Mouse (Mus musculus) ES-E14 (cell line): Measurements from ENCODE around the gene Lrrc52. TPM values are rescaled to one million over a fixed set of nuclear protein-coding genes. Genes with fewer than 3 reads are reported as not detected.

Experiments
- DNase-seq: peaks from one replicate; pipeline ENCODE4 v3.0.0-alpha.2; 2013; ENCODE audit warnings: low read depth, low spot score
- H3K27ac ChIP-seq: 2 replicates; pipeline ENCODE4 v1.5.1; 2012; ENCODE audit warnings: low read depth, mild to moderate bottlenecking, low read length, moderate library complexity, mixed read lengths; ENCODE audit not compliant: poor library complexity, insufficient read depth, severe bottlenecking
- H3K36me3 ChIP-seq: 2 replicates; pipeline ENCODE4 v1.6.1; 2012; ENCODE audit warnings: mild to moderate bottlenecking, low read length, moderate library complexity, mixed read lengths; ENCODE audit not compliant: control insufficient read depth, poor library complexity, insufficient read depth, severe bottlenecking
- H3K4me1 ChIP-seq, 2 experiments: fragments of 150-350 bp in 1 of 2; sonication (generic) in 1 of 2; 2 replicates each; pipeline ENCODE4 v1.6.1; 2012; ENCODE audit warnings: low read length in 2 of 2, mild to moderate bottlenecking in 1 of 2, mixed read lengths in 1 of 2; ENCODE audit not compliant: control insufficient read depth in 2 of 2, insufficient read depth in 2 of 2, poor library complexity in 1 of 2
- H3K4me3 ChIP-seq, 2 experiments: fragments of 150-350 bp in 1 of 2; sonication (generic) in 1 of 2; 2 replicates each; pipeline ENCODE4 v1.5.1; 2012; ENCODE audit warnings: low read length in 2 of 2, low read depth in 1 of 2, mild to moderate bottlenecking in 1 of 2, mixed read lengths in 1 of 2; ENCODE audit not compliant: insufficient read depth in 1 of 2, poor library complexity in 1 of 2, severe bottlenecking in 1 of 2
- H3K9ac ChIP-seq: 2 replicates; pipeline ENCODE4 v1.6.1; 2012; ENCODE audit warnings: low read depth, mild to moderate bottlenecking, low read length, mixed read lengths; ENCODE audit not compliant: poor library complexity, insufficient read depth, severe bottlenecking
- H3K9me3 ChIP-seq: fragments of 150-350 bp; sonication (generic); 2 replicates; pipeline ENCODE4 v1.6.1; 2012; ENCODE audit warnings: low read depth, mild to moderate bottlenecking, low read length; ENCODE audit not compliant: control insufficient read depth, insufficient read depth
- CHD2 ChIP-seq: IDR thresholded peaks from 2 replicates; pipeline ENCODE4 v1.6.1; 2014; ENCODE audit warnings: mild to moderate bottlenecking, low read depth, low read length, inconsistent platforms
- HCFC1 ChIP-seq: IDR thresholded peaks from 2 replicates; pipeline ENCODE4 v1.6.1; 2012; ENCODE audit warnings: low read length, inconsistent platforms, borderline replicate concordance; ENCODE audit not compliant: insufficient read depth
- MAFK ChIP-seq: IDR thresholded peaks from 2 replicates; pipeline ENCODE4 v1.6.1; 2014; ENCODE audit warnings: mild to moderate bottlenecking, low read depth, low read length, inconsistent platforms; ENCODE audit not compliant: insufficient read depth
- ZC3H11A ChIP-seq: IDR thresholded peaks from 2 replicates; pipeline ENCODE4 v1.6.1; 2012; ENCODE audit warnings: low read depth, mild to moderate bottlenecking, inconsistent platforms, low read length, borderline replicate concordance
- ZNF384 ChIP-seq: IDR thresholded peaks from 2 replicates; pipeline ENCODE4 v1.6.1; 2012; ENCODE audit warnings: low read depth, low read length, inconsistent platforms
- in situ Hi-C, 2 experiments: fragments of 600-800 bp; cut with MboI; formaldehyde crosslinking; loops; one replicate each; pipeline ENCODE4 v1.15.1; 2025; ENCODE audit warnings: low sequenced_read_pairs in 2 of 2, inconsistent platforms in 1 of 2; ENCODE audit not compliant: unreplicated experiment in 2 of 2
- total RNA-seq: library from RNA; depleted of rRNA; stranded (reverse); fragments of 300-350 nt; gene quantifications from 2 replicates; pipeline ENCODE4 v1.2.3, GENCODE M21; 2012; rRNA removed

Gene Lrrc52
- total RNA-seq, 1 experiment, result not detected

DNA sequence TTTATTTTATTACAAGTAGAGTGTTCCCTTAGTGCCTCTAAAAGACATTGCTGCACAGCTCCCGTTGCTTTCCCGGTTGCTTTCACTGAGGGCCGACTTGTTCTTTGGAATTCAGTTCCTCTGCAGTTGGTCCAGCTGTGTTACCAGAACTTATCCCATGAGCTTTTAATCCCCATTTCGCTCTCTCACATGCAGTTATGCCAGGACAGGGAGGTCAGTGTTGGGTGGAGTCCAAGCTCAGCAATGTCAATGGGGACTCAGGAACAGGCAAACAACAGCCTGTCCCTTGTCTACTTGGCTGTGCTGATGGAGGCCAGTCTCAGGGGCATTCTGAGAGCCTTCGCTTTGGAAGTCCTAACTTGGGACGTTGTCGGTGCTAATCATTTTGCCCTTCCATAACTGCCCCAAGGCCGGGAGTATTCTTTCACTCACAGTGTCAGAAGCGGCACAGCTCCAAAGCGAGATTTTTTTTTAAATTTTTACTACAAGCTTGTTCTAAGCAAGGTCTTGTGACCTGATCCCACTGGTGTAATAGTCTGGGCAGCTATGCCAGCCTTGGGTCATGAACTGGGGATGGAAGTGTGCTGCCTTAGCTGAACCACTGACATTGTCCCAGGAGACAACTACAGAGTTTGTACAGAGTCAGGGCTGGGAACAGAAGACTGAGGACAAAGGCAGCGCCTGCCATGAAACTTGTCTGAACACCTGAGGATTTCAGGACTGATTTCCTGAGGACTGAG, 43.9 kb downstream of the Lrrc52 start:
- no peaks in the 10 kb centered on the region for H3K36me3 ChIP-seq
- TF ChIP-seq ZNF384, result no peak
- TF ChIP-seq ZC3H11A, result no peak
- no peak for TF ChIP-seq CHD2
- no peak for TF ChIP-seq MAFK
- TF ChIP-seq HCFC1, result no peak
- no peaks in the 10 kb centered on the region for H3K4me1 ChIP-seq
- no peak overlapping the region for H3K9ac ChIP-seq
- DNase-seq, result no peak
- no peak overlapping the region for H3K4me3 ChIP-seq
- H3K9me3 ChIP-seq, result no peaks in the 10 kb centered on the region
- in situ Hi-C loops, result loop anchor here in 1 of 2 experiments (25.0 kb wide), 1 partner anchor 490 kb away; no protein-coding TSS in a partner anchor
- no peak overlapping the region for H3K27ac ChIP-seq

DNA sequence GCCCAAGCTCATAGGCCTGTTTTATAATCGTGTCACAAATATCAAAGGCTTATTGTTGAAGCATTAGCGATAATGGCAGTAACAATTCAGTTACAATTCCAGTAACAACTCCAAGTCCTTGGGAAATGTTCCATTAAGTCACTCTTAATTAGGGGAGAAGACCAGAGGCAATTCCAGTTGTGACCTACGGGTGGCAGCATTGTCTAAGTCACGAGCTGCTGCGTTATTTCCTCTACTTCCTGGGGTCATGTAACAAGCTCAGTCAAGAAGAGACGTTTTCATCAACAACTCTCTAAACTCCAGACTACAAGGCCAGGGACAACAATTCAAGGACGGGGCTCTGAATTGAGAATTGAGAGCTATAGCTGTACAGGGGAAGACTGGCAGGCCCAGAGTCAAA, 51.7 kb downstream of the Lrrc52 start:
- Histone ChIP-seq H3K4me1 (no peaks in the 10 kb centered on the region), H3K9me3 (no peaks in the 10 kb centered on the region), H3K9ac (no peak overlapping the region), H3K4me3 (no peak overlapping the region), H3K27ac (no peak overlapping the region), H3K36me3 (no peaks in the 10 kb centered on the region)
- TF ChIP-seq ZNF384, result no peak
- peak; percentile 98 for TF ChIP-seq ZC3H11A
- peak; percentile 78 for DNase-seq
- in situ Hi-C loops, result loop anchor here (5.0 to 25.0 kb wide), 2 partner anchors 227 to 497 kb away; no protein-coding TSS in a partner anchor

DNA sequence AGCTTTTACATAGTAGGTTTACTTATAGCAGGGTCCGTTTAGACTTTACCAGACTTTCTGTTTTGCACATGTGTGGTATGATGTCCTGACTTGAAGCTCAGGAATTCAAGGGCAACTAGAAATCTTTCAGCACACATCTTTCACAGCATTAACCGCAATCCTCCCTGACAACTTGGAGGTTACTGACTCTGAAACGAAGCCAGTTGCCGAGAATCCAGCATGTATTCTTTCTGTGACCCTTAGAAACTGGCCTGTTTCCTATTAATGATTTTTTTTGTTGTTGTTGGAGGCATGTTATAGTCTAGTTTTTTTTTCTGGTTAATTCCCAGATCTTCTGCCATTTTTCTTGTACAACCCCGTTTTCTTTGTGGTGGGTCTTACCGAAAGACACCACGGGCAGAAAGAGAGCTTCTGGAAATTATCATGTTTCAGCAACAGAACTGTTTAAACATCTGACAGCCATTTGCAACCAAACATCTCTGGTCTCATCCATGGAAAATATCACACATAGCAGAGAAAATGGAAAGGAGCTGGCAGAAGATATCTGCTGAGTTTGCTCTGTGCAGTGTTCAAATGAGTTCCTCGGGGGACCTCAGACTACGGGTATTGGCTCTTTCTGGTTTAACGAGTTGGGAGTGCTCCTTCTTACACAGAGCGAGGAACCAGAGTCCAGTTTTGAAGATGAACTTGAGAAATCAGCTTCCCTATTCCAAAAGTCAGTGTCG, 54.4 kb downstream of the Lrrc52 start:
- no peak overlapping the region for H3K27ac ChIP-seq
- H3K9ac ChIP-seq, result no peak overlapping the region
- no peak for DNase-seq
- in situ Hi-C loops, result loop anchor here (5.0 to 25.0 kb wide), 2 partner anchors 230 to 500 kb away; no protein-coding TSS in a partner anchor
- no peaks in the 10 kb centered on the region for H3K9me3 ChIP-seq
- no peaks in the 10 kb centered on the region for H3K4me1 ChIP-seq
- no peak overlapping the region for H3K4me3 ChIP-seq
- TF ChIP-seq ZNF384, result no peak
- no peak for TF ChIP-seq MAFK
- H3K36me3 ChIP-seq, result no peaks in the 10 kb centered on the region

DNA sequence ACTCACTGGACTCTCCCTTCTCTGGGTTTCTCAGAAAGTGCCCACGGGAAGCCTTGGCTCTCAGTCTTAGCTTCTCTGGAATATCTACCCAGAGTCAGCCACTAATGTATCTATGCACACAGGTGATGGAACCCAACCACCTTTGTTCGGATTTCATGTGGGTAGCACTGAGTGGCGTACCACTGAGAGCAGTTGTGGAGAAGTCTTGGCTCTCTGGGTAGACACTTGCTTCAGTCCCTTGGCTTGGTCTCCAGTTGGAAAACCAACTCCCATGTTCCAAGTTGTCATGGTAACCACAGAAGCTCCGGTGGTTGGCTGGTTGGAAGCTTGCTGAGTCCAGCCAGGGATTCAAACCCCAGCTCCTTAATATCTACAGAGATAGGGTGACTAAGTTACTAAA, 57.0 kb downstream of the Lrrc52 start:
- no peak for TF ChIP-seq MAFK
- no peak for TF ChIP-seq ZNF384
- no peak for TF ChIP-seq ZC3H11A
- TF ChIP-seq CHD2, result no peak
- no peak for TF ChIP-seq HCFC1
- Histone ChIP-seq H3K27ac (no peak overlapping the region), H3K36me3 (no peaks in the 10 kb centered on the region), H3K4me3 (no peak overlapping the region), H3K9ac (no peak overlapping the region), H3K4me1 (no peaks in the 10 kb centered on the region), H3K9me3 (no peaks in the 10 kb centered on the region)
- no peak for DNase-seq
- in situ Hi-C loops, result loop anchor here in 1 of 2 experiments (25.0 kb wide), 1 partner anchor 503 kb away; no protein-coding TSS in a partner anchor

DNA sequence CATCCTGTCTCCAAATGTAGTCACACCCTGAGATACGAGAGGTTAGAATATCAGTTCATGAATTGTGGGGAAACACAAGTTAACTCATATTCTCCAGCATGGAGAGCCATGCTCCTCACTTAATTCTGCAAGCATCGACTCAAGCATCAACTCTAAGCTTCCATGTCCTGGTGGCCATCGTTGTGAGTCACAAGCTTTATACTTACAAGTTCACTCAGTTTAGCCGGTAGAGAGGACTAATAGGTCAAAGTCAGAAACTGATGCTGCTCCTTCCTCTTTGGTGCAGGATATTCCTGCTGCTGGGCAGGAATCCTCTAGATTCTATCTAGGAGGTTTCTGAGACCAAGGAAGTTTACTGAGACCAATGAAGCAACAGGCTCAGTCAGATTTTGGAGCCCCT, 61.3 kb downstream of the Lrrc52 start:
- no peaks in the 10 kb centered on the region for H3K36me3 ChIP-seq
- TF ChIP-seq ZC3H11A (no peak), HCFC1 (no peak), MAFK (no peak), ZNF384 (no peak), CHD2 (no peak)
- H3K9ac ChIP-seq, result no peak overlapping the region
- no peak overlapping the region for H3K27ac ChIP-seq
- no peak overlapping the region for H3K4me3 ChIP-seq
- in situ Hi-C loops, result loop anchor here in 1 of 2 experiments (25.0 kb wide), 1 partner anchor 507 kb away; no protein-coding TSS in a partner anchor
- no peaks in the 10 kb centered on the region for H3K9me3 ChIP-seq
- no peak for DNase-seq
- no peaks in the 10 kb centered on the region for H3K4me1 ChIP-seq

Other genes starting within 250 kb of the Lrrc52 start
- 152 and 158 TPM in 2 replicates for gene Uck2, start 181.5 kb downstream of the Lrrc52 start, total RNA-seq
- gene Tmco1, start 158.4 kb downstream of the Lrrc52 start, total RNA-seq, result 155 and 156 TPM in 2 replicates
- gene Aldh9a1, start 116.8 kb downstream of the Lrrc52 start, total RNA-seq, result 26.8 and 33.0 TPM in 2 replicates
- gene Mgst3, start 72.9 kb downstream of the Lrrc52 start, total RNA-seq, result 34.4 and 52.5 TPM in 2 replicates
- 0.45 and 0.90 TPM in 2 replicates for gene Rxrg, start 131.6 kb upstream of the Lrrc52 start, total RNA-seq
- gene Lmx1a, start 222.5 kb upstream of the Lrrc52 start, total RNA-seq, result 1.4 and 2.0 TPM in 2 replicates